Mouse (Mus musculus) layer of hippocampus, adult 9-10 months (tissue): ENCODE data around the gene Crybb2.

Experiments used
- DNase-seq: peaks from one replicate; pipeline ENCODE4 v3.0.0; 2022; ENCODE audit warnings: low spot score

Crybb2 gene

DNA sequence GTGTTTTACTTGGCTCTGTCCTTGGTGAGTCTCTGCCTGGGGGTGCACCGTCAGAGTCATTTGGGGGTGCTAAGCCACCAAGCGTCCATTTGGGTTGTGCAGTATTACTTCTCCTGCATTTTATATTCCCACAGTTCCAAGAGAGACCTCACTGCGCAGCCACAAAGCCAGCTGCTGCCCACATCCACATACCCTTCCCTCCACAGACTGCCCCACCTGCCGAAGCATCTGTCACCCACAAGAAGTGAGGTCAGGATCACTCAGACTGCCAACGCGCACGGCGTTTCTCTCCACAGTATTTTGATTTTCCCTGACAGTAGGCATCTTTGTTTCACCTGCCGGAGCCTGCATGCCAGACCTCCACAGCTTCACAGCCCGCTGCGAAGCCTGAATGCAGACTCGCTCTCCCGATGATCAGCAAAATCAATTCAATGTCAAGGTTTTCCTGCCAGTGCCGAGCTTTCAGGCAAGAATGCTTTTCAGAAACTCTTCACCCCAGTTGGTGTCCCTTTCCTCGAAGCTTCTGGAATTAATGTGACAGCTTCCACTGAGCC, 38.6 kb downstream of the Crybb2 start:
- no peak for DNase-seq

DNA sequence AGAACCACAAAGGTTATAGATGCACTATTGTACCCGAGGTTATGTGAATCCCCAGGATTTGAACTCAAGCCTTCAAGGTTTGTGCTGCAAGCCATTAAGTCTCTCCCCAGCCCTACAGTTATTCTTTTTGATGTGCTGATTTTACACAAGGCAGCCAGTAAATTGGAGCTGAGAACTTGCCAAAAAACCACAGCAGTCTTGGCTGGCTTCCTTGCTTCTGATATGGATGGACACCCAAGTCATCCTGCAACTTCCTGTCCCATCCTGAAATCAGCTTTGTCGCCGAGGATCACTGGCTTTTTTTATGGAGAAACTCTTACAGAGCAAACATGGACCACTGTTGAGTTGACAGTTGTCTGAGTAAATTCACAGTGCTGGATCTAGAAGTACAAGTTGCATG, 39.8 kb downstream of the Crybb2 start:
- DNase-seq = no peak

DNA sequence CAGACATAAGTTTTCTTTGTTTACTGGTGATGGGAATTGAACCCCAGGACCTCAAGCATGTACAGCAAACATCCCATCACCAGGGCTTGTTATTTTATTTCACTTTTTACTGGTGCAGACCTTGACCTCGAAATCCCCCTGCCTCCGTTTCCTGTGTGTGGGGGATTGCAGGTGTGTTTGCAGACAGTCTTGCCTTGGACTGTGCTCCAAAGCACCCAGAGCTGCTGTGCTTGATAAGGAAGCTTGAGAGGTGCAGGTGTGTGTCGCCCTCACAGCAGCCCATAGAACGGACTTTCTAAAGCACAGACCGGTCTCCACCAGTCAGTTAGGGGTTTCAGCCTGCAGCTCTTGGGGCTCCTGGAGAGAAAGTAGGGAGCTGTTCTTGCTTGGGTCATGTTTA, 43.2 kb downstream of the Crybb2 start:
- no peak for DNase-seq

DNA sequence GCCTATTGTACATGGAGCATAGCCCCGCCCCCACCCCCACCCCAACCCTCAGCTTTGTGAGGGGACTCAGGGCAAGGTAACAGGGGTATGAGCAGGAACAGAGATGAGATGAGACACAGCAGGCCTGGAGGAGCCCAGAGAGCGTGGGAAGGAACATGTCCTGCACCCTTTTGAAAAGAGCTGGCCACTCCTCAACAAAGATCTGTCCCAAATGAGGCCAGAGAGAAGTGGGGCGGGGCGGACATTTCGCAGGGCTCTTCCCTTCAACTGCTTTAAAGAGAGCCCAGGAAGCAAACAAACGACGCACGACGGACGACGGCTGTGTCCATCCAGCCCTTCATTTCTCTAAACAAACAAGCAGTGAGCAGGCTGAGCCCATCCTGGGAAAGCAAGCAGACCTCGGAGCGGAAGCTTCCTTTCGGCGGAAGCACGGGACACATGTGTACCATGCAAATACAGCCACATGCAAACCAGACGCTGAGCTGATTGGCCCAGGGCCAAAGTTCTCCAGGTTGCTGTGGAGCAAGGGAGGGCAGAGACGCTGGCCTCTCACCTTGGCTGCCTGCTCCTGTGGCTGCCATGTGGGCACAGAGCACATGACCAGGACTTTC, 45.7 kb downstream of the Crybb2 start:
- no peak for DNase-seq

DNA sequence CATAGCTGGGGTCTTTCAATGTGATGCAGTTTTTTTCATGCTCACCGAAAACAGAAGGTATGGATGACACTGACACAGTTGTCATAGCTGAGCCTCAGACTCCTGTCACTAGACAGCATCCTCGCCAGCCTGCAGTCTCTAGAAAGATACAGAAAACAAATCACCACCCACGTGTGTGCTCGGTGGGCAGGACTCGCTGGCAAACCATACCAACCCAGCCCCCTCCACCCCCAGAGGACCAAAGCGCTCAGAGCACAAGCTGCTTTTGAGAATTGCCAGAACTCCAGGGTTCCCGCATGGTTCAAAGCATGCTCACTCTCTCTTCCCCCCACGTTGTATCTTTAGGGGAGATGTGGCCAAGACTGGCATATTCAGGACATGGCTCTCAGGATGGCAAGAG, 51.7 kb downstream of the Crybb2 start:
- DNase-seq = peak; percentile 56

DNA sequence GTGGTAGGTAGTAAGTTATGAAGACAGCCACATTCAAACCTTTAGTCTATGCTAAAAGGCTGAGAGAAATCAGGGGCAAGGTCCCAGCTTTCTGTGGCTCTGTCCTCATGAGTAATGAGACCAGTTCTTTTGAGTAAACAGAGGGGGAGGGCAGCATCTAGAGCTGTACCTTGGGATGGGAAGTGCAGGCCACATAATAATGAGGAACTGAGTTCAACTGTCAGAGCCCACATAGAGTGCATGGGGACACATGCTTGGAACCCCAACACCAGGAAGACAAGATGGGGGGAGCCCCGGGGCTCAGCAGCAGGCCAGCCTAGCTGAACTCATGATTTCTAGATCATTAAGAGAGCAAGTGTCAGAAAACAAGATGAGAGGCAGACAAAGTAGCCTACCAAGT, 52.9 kb downstream of the Crybb2 start:
- no peak for DNase-seq

DNA sequence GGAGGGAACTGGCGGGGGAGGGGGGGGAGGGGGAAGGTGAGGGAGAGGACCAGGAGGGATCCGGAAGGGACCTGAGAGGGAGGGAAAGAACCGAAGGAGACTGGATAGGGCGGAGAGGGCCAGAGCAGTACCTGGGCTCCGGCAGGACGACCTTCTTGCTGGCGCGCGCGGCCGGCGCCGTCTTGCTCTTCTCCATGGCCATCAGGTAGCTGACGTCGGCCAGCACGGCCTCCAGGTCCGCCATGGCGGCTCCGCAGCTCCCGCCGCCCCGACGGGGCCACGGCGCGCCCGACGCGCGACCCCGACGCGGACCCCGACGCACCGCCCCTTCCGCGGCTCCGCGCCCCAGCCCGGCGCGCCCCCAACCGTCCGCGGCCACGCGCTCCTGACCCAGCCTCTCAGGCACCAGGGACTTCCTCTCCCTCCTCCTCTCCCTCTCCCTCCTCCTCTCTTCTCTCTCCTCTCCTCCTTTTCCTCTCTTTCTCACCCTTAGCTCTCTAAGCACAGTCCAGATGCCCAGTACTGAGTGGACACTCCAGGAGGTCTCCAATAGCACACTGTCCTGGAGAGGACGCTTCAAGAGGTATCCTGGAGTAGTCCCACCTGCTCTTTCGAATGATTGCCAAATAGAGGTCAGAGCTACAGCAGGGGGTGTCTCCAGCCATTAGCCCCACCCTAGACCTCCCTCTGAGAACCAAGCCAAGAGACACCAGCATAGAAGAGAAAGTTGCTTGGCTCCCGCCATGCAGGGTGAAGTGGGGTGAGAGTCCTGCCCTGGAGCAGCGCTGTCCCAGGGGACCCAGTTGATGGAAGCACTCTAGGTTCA, 54.5 kb downstream of the Crybb2 start, which contains the start of gene Grk3:
Gene Grk3 (minus strand): TSS at position 556 of the 826 bp plus-strand sequence.
- DNase-seq = no peak

DNA sequence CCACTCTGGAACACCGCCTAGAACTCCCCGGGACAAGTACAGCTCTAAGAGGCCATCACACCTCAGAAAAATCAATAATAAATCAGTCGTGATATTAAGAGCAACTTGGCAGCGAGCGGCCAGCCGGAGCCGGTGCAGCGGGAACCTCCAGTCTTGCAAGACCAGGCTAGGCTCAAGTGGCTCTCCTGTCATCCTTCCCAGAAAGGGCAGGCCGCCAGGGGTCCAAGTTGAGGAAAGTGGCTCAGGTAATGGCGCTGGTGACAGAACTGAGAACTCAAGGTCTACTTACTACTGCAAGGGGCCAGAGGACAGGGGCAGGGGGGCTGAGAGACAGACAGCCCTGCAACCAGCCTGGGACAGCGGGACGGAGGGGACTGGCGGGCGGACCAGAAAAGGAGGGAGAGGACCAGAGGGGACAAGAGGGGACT, 55.1 kb downstream of the Crybb2 start:
- DNase-seq = no peak

DNA sequence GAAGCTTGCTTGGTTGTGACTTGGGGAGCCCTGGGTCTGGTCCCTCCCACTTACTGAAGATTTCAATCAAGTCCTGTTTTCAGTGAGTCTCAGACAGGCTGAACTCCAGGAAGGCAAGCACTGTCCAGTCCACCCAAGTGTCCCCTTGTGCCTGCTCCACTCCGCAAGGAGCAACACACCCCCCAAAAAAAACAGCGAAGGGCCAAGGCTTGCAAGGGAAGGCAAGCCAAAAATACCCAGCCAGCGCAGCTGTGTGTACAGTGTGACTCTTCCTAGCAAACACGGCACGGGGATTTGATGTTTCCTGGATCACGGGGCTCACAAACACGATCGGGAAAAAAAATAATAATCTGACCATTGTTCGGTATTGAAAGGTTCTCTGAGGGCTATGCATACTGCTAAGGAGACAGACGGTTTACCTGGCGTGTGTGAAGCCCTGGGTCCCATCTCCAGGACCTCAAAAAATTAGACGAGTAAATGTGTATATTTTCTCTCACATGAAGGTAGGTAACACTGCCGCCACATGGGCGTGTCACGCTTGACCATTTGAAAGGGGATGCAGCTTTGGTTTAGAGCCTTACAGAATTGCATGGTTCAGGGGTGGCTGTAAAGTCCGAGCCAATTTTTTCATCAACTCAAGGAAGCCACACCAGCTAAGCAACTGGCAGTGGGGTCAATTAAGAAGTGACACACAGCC, 55.7 kb downstream of the Crybb2 start:
- DNase-seq = no peak

DNA sequence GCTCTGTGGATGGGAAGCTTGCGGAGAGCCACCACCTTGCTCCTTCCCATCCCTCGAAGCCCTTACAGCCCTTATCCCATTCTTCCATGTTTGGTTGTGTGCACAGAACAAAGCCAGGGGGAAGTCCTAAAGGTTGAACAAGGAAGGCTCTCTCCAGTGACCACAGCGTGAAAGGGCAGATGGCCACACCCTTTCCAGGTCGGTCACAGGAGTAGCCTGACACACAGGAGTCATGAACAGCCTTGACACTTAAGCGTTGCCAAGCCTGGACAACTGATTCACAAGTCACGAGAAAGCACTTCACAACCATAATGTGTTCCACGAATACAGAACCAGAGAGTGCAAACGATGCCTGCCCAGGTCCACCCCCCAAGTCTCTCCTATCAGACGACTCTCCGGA, 58.0 kb downstream of the Crybb2 start:
- no peak for DNase-seq

DNA sequence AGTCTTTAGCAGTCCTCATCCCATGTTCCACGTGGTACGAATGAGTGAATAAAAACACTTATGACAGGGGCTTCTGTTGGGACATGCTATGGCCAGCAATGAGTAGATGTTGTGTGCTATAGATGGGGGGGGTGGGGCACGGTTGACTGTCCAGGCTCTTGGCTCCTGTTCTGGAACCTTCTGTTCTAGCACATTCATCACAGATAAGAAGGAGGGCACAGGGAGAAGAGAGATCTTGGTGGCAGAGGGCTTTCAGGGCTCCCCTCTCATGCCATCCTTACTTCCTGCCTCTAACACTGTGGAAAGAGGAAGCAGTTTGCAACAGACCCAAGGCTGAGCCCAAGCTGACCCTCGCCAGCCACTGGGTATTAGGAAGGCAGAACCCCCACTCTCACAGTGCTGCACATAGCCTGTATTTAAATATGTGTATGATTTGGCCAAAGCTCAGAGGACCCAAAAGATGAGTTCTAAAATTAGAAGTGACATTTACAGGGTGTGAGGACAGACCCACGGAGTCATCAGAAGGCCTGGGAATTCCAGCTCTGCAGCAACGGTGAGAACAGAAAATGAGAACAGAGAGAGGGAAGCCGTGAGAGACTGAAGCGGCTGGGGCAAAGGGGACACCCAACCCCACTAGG, 60.6 kb downstream of the Crybb2 start:
- DNase-seq = no peak

DNA sequence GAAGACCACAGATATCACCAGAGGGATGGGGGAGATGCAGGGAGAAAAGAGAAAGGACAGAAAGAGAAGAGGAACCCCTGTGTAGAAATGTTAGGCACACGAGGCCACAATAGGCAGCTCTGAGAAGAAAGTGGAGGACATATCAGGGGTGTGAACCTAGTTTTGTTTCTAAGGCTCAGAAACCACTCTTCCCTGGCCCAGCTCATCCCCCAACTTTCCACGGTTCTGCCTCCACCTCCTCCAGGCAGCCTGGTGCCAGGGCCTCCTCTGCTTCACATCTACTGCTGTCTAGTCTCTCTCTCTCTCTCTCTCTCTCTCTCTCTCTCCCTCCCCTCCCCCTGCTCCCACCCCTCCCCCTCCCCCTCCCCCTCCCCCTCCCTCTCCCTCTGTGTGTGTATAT, 61.4 kb downstream of the Crybb2 start:
- DNase-seq = no peak
